Mouse (Mus musculus): Measurements from ENCODE around the gene 2200002J24Rik.

- TF ChIP-seq CTCF (IDR thresholded peaks at IDR 0.05; ENCODE audit: low read depth) (no peak), EP300 (IDR thresholded peaks at IDR 0.05; ENCODE audit: low read depth) (no peak)
These were observed 48.9 kb upstream of the 2200002J24Rik start, which contains the start of gene Rbm42 for GRCm38 (mm10) chr7:30649591-30650540.

Data from heart, postnatal 0 days (tissue).